Mouse (Mus musculus) bone marrow macrophage, adult 2 months (primary cell): Measurements from ENCODE around the gene Tm2d1.

Experiments
- CTCF ChIP-seq: IDR thresholded peaks from 2 replicates; pipeline ENCODE4 v1.5.1; 2012; ENCODE audit warnings: low read depth, mild to moderate bottlenecking, low read length, moderate library complexity
- POLR2A ChIP-seq: IDR thresholded peaks from 2 replicates; pipeline ENCODE4 v1.6.1; 2012; ENCODE audit warnings: mild to moderate bottlenecking, low read depth, low read length, borderline replicate concordance

DNA sequence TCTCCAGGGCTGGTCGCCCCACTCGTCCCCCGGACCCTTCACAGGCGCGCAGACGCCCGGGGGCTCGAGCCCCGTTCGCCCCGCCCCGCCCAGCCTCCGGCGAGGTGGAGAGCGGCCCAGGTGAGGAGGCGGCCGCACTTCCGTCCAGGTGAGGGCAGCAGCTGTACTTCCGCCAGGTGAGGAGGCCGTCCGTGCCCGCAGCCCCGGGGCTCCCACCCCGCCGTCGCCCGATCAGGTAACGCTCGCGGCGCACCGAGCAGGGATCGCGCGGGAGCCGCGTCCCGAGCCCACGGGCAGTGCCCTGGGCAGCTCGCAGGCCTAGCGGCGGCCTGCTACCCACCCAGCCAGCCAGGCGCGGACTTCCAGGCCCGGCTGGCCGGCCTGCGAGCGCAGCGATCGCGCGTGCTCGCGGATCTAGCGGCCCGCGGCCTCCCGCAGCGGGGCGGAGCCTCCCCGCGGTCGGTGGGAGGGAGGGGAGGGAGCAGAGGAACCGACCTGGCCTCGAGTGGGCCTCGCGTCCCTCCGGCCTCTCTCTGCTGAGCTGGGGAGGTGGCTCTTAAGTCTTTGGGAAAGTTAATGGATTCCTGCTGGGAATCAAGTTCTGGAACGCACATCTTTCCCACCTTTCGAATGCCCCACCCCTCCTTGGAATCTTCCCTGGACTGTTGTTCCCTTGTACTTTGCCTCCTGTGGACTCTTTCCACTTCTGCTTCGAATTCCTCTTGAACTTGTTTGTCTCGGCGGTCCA lies 12.8 kb upstream of the Tm2d1 start, which contains the start of gene Patj:
- TF ChIP-seq POLR2A (no peak), CTCF (no peak)
